Mouse (Mus musculus): ENCODE results near the gene Ehd1.
"Not testable (repeated sequence)": the region's sequence is repeated elsewhere in the genome, so short reads cannot be mapped to it uniquely, and the experiment has no call there.

Gene Ehd1

DNA sequence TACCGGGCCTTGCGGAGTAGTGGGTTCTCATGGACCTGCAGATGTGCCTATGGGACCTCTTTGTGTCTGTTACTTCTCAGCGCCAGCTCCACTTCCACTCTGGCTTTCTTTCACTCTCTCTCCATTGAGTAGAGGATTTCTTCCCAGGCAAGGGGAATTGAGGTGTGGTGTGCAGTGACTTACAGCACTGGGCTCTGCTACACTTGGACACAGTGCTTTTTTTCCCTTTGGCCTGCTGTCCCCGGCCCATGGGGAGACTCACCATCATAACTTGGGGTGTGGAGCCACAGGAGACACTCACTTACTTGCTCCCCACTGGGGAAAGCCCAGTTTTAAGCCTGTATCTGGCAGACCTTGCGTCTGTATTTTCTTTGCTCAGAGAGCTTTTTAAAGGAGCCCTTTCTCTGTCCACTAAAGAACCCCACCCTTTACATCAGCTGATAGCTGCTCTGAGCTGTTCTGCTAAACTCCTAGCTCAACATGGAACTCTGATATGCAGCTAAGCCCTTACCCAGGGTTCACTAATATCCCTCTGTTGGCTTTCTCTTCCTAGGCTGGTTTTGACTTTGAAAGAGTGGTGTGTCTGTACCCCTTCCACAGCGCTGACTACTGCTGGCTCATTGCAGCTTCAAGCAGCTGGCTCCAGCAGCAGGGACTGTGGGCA is 3.1 kb downstream of the Ehd1 start:
- no peak for DNase-seq (ENCODE audit: low spot score)

DNA sequence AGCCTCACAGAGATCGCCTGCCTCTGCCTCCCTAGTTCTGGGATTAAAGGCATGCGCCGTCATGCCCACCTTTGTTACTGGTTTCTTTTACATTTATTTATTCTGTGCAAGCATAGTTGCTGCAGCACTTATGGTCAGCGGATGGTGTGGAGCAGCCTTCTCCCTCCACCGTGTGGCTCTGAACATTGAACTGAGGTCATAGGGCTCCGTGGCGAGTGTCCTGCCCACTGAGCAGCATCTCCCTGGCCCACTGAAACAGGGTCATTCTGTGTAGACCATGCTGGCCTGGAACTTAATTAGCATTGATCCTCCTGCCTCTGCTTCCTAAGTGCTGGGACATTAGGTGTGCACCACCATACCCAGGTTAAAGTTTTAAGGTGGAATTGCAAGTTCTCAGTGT is 4.0 kb downstream of the Ehd1 start:
- DNase-seq (ENCODE audit: low spot score): no peak

DNA sequence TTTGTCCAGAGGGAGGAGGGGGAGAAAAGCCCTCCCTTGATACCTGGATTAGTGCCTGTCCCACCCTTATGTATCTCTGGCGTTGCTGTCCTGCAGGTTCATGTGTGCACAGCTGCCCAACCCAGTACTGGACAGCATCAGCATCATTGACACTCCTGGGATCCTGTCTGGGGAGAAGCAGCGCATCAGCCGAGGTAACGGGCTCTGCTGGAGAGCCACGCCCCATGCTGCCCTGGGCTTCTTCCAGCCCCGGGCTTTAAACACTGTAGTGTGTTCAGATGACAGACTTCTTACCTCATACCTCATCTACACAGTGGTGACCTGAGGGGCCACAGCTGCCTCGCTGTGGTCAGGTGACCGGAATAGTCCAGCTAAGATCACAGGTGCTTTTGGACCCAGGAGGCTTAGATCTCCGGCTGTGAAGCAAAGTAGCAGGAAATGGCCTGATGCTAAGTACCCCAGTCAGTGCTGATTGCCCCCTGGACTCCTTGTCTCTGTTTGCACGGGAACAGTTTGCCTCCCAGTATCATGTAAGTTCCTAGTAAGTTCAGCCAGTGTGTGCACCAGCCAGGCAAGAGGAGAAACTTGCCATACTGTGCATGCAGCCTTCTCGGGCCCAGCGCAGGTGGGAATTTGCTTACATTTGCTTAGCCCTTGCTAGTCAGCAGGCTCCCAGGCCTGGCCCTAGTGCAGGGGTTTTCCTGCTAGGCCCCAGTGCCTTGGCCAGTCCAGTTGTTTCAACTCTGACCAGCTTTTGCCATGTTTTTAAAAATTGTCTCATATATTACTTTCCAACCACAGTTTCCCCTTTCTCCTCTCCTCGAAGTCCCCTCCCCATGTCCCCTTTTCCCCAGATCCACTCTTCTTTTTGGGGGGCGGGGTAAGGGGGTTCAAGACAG is 4.8 kb downstream of the Ehd1 start:
- no peak for DNase-seq (ENCODE audit: low spot score)

DNA sequence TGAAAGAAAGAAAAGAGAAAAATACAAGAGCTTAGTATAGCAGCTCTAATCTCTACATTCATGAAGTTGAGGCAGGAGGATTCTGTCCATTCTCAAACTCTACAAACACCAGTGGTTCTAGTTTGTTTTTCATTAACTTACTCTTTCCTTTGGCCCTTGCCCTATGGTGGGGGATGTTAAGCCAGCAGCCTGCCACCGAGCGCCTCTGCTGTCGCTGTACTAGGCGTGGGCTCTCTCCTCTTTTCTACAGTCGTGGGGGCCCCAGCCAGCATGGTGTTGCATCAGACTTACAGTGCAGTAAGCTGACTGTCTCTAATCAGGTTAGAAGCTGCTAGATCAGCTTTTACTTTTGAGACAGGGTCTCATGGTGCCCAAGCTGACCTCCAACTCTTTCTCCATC is 6.5 kb downstream of the Ehd1 start:
- no peak for DNase-seq (ENCODE audit: low spot score)

DNA sequence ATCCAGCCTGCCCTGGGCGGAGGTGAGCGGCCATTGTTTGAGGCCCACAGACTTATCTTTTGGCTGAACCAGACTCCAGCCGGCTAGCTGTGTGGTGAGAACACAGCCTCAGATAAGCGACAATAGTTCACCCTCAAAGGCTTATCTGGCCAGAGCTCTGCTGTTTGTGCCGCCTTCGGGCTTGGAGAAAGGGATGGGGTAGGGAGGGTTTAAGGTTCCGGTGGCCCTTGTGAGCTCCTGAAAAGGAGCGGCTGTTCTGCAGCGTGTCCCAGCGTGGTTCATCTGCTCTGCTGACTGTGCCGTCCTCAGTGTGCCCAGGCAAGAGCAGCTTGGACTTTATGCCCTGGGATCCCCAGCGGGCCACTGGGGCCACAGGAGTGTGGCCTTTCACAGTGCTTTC is 8.0 kb downstream of the Ehd1 start:
- DNase-seq (ENCODE audit: low spot score): no peak

DNA sequence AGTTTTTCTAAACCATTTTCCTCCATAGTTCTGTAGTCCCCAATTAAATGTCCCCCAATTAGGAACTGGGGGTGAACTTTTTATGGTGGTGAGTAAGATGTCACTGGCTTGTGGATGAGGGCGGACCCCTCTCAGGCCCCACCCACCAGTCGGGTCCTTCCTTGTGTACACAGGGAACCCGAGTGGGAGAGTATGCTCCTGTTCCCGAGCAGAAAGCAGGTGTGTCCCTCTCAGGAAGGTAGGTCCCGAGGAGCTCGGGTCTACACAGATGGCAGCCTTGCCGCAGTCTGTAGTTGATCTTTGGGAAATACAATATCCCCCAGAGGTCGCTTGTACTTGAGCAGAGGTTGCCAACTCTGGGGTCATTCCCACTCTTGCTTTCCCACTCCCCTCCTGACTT is 8.7 kb downstream of the Ehd1 start:
- no peak for DNase-seq (ENCODE audit: low spot score)

DNA sequence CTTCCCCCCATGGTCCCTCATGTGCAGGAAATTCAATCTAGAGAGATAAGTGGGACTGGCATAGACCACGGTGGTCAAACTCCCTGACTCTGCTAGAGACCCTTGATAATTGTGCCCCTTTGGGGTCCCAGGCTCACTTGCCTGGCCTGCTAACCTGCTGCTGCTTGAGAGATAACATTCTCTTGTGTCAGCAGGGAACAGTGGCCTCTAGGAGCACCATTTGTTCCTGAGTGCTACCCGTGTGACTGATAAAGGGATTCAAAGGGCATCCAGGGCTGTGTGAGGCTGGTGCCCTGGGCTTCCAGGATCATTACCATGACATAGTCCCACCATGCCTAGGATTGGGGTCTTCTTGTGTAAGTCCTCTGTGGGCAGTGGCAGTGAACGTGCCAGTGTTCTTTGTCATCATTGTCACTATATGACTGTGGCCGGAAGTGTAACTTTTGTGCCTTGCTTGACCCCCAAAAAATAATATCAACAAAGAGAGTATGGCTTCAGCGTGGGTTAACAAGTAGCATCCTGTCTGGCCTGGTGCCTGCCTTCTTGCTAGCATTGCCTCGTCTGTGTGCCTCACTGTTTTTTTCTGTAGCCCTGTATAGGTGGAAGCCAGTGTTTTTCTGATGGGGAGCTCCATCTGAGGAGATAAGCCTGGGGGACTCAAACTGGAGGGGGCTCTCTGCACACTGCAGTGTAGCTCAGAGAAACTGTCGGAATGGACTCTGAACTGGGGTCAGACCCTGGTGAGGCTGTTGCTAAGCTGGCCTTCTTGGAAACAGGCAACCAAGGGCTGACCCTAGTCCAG is 9.3 kb downstream of the Ehd1 start:
- DNase-seq (ENCODE audit: low spot score): no peak

DNA sequence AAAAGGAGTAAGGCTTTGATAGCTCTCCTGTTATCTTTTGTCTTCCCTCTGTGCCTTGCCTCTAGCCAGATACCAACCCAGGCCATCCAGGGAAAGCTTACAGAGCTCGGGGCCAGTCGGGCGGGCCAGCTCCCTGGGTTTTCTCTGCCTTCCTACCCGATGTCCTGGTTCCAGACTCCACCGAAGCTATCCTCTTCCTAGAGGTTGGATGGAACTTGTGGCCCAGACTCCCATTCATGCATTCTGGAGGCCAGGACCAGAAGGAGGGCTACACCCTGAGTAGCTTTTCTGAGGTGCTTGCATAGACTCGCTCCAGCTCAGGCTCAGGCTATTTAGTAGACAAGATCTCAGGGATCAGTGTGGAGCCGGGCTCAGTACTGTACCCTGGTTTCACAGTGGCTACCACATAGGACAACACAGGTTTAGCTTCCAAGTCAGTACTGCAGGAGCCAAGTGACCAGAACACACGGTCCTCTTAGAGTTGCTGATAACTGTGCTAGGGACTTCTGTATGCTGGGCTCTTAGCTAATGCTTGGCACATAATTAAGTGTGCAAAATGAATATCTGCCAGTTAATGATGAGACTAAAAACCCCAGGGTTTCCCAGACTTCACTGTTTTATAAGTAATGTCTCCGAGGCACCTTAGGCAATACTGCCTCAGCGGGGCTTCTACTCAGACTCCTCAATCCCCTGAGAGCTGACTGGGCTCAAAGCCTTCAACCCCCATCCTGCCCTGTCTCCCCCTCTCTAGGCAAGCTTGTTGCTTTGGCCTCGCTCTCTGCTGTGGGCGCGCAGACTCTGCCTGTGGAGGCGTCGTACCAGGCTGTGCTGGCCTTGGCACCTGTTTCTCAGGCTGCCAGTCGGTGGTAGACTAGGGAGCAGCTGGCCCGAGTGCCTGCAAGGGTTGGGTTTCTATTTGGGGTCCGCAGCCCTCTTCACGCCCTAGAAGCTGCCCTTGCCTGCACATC is 10.2 kb downstream of the Ehd1 start:
- DNase-seq (ENCODE audit: low spot score): no peak

DNA sequence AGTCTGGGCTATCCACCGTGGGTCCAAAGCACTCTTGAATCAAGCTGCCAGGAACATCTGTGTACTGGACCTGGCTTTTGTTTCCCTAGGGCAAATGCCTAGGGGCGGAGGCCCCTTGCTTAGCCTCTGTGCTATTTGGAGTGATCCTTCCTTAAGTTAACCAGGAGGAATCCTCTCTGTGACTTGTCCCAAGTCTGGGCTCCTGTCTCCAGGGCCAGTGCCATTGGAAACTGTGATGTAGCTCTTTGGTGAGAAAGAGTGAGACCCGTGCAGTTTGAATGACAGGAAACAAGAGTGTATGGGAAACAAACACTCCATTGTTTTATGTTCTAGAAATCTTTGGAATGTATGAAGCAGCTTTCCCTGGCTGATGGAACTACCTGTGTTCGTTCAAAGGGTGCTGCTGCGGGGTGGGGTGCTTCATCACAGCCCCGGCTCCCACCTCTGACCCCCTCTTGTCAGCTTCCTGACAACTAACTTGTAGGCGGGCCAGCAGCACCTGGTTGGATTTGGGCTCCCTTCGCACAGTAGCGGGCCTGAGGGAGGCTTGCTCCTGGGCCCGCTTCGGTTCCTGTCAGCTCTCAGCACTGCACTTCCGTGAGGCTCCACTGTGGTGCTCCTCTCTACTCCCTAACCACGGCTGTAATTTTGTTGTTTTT is 11.8 kb downstream of the Ehd1 start:
- no peak for DNase-seq (ENCODE audit: low spot score)

DNA sequence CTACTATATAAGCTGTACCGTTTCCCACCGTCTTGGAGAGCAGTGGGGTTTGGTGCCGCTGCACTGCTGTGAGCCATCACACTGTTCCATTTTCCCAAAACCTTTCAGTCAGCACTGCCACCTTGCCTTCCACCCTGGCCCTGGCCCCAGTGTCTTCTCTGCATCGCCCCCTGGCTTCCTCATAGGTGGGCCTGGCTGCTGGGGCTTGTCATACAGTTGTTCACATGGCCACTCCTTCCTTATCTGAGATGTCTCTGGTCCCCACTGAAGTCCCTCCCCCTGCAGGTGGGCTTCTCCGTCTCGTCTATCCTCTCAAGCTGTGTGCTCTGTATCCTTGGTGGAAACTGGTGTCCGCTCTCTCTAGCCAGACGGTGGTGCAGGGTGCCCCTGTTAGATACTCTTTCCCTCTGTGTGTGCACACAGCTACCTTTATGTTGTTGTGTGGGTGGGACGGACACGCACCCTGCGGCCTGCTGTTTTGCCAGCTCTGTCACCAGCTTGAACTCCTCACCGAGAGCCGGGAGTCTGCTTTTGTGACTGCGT is 13.2 kb downstream of the Ehd1 start:
- no peak for DNase-seq (ENCODE audit: low spot score)

DNA sequence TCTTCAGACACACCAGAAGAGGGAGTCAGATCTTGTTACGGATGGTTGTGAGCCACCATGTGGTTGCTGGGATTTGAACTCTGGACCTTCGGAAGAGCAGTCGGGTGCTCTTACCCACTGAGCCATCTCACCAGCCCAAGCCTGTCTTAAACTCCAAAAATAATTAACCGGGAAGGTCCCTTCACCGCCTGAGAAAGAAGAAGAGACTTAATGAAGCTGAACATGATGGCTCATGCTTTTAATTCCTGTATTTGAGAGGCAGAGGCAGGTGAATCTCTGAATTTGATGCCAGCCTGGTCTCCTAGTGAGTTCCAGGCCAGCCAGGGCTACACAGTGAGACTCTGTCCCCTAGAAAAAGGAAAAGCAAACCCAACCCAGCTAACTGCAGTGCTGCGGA is 14.2 kb downstream of the Ehd1 start:
- DNase-seq (ENCODE audit: low spot score): not testable (repeated sequence)

DNA sequence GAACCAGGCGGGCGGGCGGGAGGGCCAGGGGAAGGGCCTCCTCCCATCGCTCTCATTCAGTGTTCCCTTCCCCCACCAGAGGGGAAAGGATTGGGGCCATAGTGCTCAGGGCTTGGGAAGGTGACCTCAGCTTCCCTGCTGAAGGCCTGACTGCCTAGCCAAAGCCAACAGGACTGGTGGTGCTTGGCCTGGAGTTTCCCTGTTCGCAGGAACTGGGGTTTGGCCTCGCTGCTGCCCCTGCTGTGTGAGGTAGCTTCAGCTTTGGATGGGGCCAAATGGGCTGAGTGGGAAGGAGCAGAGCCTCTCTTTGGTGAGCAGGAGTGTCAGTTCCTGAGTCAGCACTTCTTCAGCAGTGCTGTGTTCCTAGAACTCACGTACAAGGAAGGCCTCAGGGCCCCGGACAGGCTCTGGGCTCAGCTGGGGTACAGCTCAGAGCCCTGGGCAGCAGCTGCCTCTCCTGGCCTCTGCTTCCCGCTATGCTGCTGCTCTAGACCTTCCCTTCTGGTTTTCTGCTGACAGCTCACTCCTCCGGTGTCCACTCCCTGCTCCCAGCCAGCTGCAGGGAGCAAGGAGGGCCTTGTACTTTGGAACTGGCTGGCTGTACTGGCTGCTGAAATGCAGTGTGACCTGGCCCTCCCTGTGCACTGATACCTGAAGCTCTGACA is 14.7 kb downstream of the Ehd1 start:
- DNase-seq (ENCODE audit: low spot score): no peak

DNA sequence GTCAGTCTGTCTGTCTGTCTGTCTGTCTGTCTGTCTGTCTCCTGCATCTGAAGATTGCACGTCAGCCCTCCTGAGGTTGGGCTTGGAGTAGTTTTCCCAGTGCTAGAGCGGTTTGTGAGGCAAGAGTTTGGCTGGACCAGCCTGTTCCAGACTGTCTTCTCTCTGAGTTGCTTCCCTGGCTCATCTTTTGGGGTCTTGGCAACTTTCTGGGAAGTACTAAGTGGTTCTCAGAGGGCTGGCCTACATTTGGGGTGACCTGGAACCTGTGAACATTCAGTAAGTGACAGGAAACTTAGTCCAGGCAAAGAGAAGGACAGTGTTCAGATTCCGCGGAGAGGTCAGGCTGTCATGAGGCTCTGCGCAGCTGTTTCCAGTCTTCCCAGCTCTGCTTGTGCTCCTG is 15.7 kb downstream of the Ehd1 start:
- DNase-seq (ENCODE audit: low spot score): no peak

DNA sequence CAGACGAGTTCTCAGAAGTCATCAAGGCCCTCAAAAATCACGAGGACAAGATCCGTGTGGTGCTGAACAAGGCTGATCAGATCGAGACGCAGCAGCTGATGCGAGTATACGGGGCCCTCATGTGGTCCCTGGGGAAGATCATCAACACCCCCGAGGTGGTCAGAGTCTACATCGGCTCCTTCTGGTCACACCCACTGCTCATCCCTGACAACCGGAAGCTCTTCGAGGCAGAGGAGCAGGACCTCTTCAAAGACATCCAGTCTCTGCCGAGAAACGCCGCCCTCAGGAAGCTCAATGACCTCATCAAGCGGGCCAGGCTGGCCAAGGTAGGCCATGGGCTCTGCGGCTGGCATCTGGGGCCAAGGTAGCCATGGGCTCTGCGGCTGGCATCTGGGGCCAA is 17.8 kb downstream of the Ehd1 start:
- no peak for DNase-seq (ENCODE audit: low spot score)

DNA sequence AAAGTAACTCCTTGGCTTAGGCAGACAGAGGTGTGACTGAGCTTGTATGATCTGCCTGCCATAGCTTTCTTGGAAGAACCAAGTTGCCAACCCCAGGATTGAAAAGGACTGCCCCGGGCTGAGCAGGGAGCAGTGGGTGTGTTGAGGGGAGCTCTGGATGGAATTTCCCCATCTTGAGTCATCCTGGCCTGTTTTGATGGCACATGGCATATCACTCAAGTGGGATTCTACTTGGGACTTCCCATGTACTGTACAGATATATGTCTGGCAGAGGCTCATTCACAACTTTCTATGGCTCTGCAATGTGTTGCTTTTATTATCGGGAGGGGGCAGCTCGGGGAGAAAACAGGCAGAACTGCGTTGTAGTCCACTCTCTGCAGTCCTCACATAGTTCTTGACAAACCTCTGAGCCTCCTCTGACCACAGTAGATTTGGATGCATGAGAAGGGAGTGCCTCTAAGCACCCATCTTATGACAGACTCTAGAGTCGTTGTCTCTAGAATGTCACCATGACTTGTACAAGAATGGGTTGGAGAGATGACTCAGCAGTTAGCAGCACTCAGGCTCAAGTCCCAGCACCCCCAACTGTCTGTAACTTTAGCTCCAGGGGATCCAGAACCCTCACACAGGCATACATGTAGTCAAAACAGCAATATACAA is 20.2 kb downstream of the Ehd1 start:
- no peak for DNase-seq (ENCODE audit: low spot score)

DNA sequence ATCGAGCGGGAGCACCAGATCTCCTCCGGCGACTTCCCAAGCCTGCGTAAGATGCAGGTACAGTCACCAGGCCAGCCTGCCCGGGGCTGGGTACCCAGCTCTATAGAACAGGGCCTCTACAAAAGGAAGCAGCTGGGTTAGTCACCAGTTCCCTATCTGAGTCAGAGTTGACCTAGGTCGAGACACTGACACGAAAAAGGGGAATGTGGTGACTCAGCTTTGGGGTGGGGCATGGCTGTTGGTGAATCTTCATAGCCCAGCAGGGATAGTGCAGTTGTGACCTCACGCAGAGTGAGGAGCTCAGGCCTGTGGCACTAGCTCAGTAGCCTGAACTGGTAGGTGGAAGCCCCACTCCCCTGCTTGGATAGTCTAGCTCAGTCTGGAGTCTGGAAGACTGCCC is 21.1 kb downstream of the Ehd1 start:
- DNase-seq (ENCODE audit: low spot score): no peak

DNA sequence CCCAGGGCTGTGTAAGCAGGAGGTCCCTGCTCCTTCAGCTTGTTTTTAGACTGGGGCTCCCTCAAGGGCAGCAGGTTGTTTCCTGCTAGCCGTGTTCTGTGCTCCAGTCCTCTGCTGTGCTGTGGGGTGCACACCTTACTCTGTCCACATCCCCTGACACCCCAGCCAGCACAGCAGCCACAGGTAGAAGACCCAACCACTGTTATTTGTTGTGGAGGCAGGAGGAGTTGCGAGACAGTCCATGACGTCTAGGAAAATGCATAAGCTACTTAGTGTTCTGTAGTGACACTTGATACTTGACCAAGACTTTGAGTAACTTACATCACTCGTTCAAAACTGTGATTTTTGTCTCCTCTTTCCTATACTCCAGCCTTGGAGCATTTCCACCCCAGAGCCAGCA is 22.5 kb downstream of the Ehd1 start:
- DNase-seq (ENCODE audit: low spot score): no peak

DNA sequence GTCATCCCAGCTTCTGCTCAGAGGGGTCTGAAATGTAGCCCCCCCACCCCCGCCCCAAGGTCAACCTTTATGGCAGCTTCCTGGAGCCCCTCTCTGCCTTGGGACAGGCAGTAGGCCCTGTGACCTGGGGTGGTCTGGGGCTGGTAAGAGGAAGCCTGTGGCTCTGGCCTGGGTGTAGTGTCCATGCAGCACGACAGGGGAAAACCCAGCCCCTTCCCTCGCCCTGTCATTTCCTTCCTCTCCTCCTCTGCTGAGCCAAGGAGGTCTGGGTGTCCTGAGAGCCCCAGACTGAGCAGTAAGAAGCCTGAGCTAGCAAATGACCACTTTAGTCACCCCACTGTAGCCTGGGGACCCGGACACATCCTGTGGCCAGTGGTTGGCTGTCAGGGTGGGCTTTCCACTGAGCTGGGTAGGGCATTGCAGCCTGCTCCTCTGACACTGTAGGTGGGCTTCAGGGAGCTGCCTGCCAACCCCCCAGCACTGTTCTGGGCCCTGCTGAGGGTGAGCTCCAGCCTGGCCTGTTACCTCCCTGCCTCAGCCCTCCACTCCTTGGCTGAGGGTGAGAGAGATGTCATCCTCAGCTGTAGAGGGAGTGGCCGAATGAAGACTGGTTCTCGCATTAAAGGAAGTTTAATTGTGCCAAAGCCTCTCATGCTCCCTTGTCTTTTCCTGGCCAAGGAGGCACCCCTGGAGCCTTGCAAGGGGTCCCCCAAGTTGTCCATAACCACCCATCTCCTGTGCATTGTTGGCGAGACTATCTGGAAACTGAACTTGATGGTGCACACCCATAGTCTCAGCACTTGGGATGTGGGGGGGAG is 23.1 kb downstream of the Ehd1 start:
- DNase-seq (ENCODE audit: low spot score): no peak

DNA sequence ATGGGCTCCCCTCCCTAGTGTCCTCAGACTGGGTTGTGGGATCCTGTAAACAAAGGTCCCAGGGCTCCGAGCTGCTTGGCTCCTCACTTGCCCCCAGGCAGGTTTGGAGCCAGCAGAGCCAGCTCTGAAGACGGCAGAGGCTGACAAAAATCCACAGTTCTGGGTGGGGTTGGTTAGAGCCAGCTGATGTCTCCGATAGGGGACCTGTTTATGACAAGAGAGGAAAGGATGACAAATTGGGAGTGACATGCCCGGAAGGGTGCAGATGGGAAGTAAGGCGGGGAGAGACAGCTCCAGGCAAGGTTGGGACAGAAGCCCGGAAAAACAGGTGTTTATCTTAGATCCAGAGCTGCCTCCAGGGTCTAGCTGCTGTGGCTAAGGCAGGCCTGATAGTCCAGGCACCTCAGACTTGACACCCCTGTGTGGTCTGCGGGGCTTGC is 23.9 kb downstream of the Ehd1 start:
- no peak for DNase-seq (ENCODE audit: low spot score)
